Mouse (Mus musculus) hindbrain, embryonic 15.5 days (tissue): Measurements from ENCODE around the gene Aar2. TPM values are rescaled to one million over a fixed set of nuclear protein-coding genes. Genes with fewer than 3 reads are reported as not detected.

Experiments used
- ATAC-seq: fragments of 200-750 bp; cut with Nextera tagmentation; 2 replicates; pipeline ENCODE4 v1.8.0; 2017; ENCODE audit warnings: low read depth, moderate number of reproducible peaks, moderate TSS enrichment; ENCODE audit not compliant: low FRiP score
- H3K27ac ChIP-seq: fragments of 300-500 bp; sonication (generic); replicated peaks from 2 replicates; pipeline ENCODE4 v1.5.1; 2015; ENCODE audit warnings: mild to moderate bottlenecking, inconsistent platforms
- H3K27me3 ChIP-seq: fragments of 300-500 bp; sonication (generic); 2 replicates; pipeline ENCODE4 v1.6.1; 2015; ENCODE audit warnings: control low read depth, inconsistent platforms
- H3K36me3 ChIP-seq: fragments of 300-500 bp; sonication (generic); 2 replicates; pipeline ENCODE4 v1.6.1; 2015; ENCODE audit warnings: control low read depth, inconsistent platforms
- H3K4me1 ChIP-seq: fragments of 300-500 bp; sonication (generic); replicated peaks from 2 replicates; pipeline ENCODE4 v1.6.1; 2015; ENCODE audit warnings: control low read depth, inconsistent platforms
- H3K4me2 ChIP-seq: fragments of 300-500 bp; sonication (generic); 2 replicates; pipeline ENCODE4 v1.6.1; 2015; ENCODE audit warnings: moderate library complexity, mild to moderate bottlenecking, inconsistent platforms
- H3K4me3 ChIP-seq: fragments of 300-500 bp; sonication (generic); 2 replicates; pipeline ENCODE4 v1.5.1; 2015; ENCODE audit warnings: mild to moderate bottlenecking, inconsistent platforms
- H3K9ac ChIP-seq: fragments of 300-500 bp; sonication (generic); 2 replicates; pipeline ENCODE4 v1.6.1; 2015; ENCODE audit warnings: inconsistent platforms
- H3K9me3 ChIP-seq: fragments of 300-500 bp; sonication (generic); 2 replicates; pipeline ENCODE4 v1.6.1; 2016; ENCODE audit warnings: control low read depth, inconsistent platforms
- WGBS: fragments of 180-500 bp; shearing (Covaris S2); methylation state at CpG from one replicate; pipeline ENCODE4 v1.1.7; 2015; 5-methylcytosine and 5-hydroxymethylcytosine counted together
- polyA plus RNA-seq: library from polyadenylated mRNA; unstranded; fragments of >200 nt; fragmentation: Nextera tagmentation; extraction: Ambion mirVana; gene quantifications from 2 replicates; pipeline ENCODE4 v1.2.1, GENCODE M21; 2015

The Aar2 gene
- polyA plus RNA-seq, 1 experiment from 2014 or later: 44.9 TPM

- H3K9me3 ChIP-seq: no peaks in the 10 kb centered on the region
- ATAC-seq: no peak
- WGBS: 36% methylated on average over 3 of the region's 3 CpGs
- peaks cover 36% of the 10 kb centered on the region for H3K36me3 ChIP-seq
- H3K27me3 ChIP-seq: no peaks in the 10 kb centered on the region
- no peak overlapping the region for H3K27ac ChIP-seq
- no peak overlapping the region for H3K9ac ChIP-seq
- no peak overlapping the region for H3K4me2 ChIP-seq
- no peaks in the 10 kb centered on the region for H3K4me1 ChIP-seq
- H3K4me3 ChIP-seq: no peak overlapping the region
Measured at GRCm38 (mm10) chr2:156524078-156524477, 23.3 kb upstream of the Aar2 start.

DNA sequence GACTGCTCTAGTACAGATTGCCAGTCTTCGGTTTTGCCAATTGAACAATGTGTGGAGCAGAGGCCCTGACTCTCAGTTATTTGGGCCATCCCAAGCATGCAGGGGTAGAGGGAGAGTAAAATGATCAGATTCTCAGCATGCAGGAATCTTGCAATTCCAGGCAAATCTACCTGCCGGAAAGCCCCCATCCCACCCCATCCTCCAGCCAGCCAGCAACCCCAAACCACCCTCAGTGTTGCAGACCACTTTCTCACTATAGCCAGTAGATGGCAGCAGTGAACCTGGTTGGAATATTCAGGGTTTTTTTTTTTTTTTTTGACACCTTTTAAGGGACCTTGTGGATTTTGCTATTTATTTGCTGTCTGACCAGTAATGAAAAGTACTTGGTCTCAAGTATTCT, 17.7 kb upstream of the Aar2 start:
- Histone ChIP-seq H3K4me3 (no peak overlapping the region), H3K27me3 (no peaks in the 10 kb centered on the region), H3K9ac (no peak overlapping the region), H3K4me2 (no peak overlapping the region), H3K36me3 (peaks cover 33% of the 10 kb centered on the region), H3K4me1 (no peaks in the 10 kb centered on the region), H3K27ac (no peak overlapping the region), H3K9me3 (no peaks in the 10 kb centered on the region)
- WGBS: 50% methylated on average over 2 of the region's 2 CpGs
- no peak for ATAC-seq

- Histone ChIP-seq H3K9ac (no peak overlapping the region), H3K4me1 (no peaks in the 10 kb centered on the region), H3K27ac (no peak overlapping the region), H3K4me3 (no peak overlapping the region), H3K9me3 (no peaks in the 10 kb centered on the region), H3K4me2 (no peak overlapping the region), H3K27me3 (no peaks in the 10 kb centered on the region), H3K36me3 (peaks cover 23% of the 10 kb centered on the region)
- 86% methylated on average over 2 of the region's 2 CpGs for WGBS
- no peak for ATAC-seq
Measured at GRCm38 (mm10) chr2:156533160-156533559, 14.2 kb upstream of the Aar2 start.

- Histone ChIP-seq H3K4me1 (no peaks in the 10 kb centered on the region), H3K9me3 (no peaks in the 10 kb centered on the region), H3K9ac (no peak overlapping the region), H3K27ac (no peak overlapping the region), H3K36me3 (peaks cover 30% of the 10 kb centered on the region), H3K4me2 (no peak overlapping the region), H3K4me3 (no peak overlapping the region), H3K27me3 (no peaks in the 10 kb centered on the region)
- 92% methylated on average over 7 of the region's 7 CpGs for WGBS
- no peak for ATAC-seq
Measured at GRCm38 (mm10) chr2:156538817-156539555, 8.4 kb upstream of the Aar2 start.

- H3K9ac ChIP-seq: no peak overlapping the region
- no peak for ATAC-seq
- H3K9me3 ChIP-seq: no peaks in the 10 kb centered on the region
- no peak overlapping the region for H3K4me2 ChIP-seq
- no peak overlapping the region for H3K27ac ChIP-seq
- no peaks in the 10 kb centered on the region for H3K4me1 ChIP-seq
- peaks cover 30% of the 10 kb centered on the region for H3K36me3 ChIP-seq
- H3K27me3 ChIP-seq: no peaks in the 10 kb centered on the region
- WGBS: 85% methylated on average over 7 of the region's 7 CpGs
- H3K4me3 ChIP-seq: no peak overlapping the region
Measured at GRCm38 (mm10) chr2:156540991-156541390, 6.4 kb upstream of the Aar2 start.

GRCm38 (mm10) chr2:156542410-156542809, 5.0 kb upstream of the Aar2 start:
- no peak for ATAC-seq
- H3K4me2 ChIP-seq: no peak overlapping the region
- 80% methylated on average over 8 of the region's 8 CpGs for WGBS
- no peak overlapping the region for H3K9ac ChIP-seq
- H3K27ac ChIP-seq: no peak overlapping the region
- H3K9me3 ChIP-seq: no peaks in the 10 kb centered on the region
- H3K36me3 ChIP-seq: peaks cover 27% of the 10 kb centered on the region
- H3K27me3 ChIP-seq: no peaks in the 10 kb centered on the region
- no peak overlapping the region for H3K4me3 ChIP-seq
- peaks cover 5% of the 10 kb centered on the region for H3K4me1 ChIP-seq

DNA sequence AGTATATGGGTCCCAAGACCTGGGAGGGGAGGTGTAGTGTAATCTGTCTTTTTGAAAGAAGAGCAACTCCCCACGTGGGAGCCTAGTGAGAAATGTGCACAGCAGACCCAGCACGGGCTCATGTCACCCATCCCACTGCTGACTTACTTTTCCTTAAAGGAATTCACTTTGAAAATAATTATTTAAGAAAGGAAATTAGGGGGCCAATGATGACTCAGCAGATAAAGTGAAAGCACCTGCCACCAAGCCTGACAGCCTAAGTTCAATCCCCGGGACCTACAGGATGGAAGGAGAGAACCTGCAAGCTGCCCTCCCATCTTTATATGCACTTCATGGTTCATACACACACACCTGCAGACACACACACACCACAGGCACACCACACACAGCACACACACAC, 3.6 kb upstream of the Aar2 start:
- H3K4me2 ChIP-seq: no peak overlapping the region

DNA sequence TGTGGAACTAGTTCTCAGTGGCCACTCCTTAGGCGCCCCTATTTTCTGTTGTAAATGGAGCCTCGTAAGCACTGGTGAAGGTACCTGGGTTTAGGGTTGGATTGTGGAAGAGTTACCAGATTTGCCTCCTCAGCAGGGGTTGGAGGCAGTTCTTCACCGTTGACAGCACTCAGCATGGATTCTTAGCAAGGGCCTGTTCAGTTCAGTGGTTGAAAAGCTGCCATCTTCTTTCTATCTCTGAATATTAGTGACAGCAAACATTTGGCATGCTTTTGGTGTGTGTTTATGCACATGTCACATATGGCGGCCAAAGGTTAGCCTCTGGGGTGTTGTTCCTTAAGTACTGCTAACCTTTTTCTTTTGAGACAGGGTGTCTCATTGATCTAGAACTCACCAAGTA, 5.0 kb downstream of the Aar2 start:
- H3K4me3 ChIP-seq: no peak overlapping the region
- no peak overlapping the region for H3K27ac ChIP-seq
- ATAC-seq: no peak
- H3K36me3 ChIP-seq: peaks cover 29% of the 10 kb centered on the region
- H3K27me3 ChIP-seq: no peaks in the 10 kb centered on the region
- H3K4me2 ChIP-seq: no peak overlapping the region
- peaks cover 18% of the 10 kb centered on the region for H3K4me1 ChIP-seq
- WGBS: 87% methylated on average over 4 of the region's 4 CpGs
- H3K9me3 ChIP-seq: no peaks in the 10 kb centered on the region
- no peak overlapping the region for H3K9ac ChIP-seq

More for the DNA sequence above, 3.6 kb upstream of the Aar2 start:
- no peaks in the 10 kb centered on the region for H3K9me3 ChIP-seq
- no peaks in the 10 kb centered on the region for H3K27me3 ChIP-seq
- no peak overlapping the region for H3K27ac ChIP-seq
- H3K36me3 ChIP-seq: peaks cover 18% of the 10 kb centered on the region
- WGBS: 83% methylated on average over 3 of the region's 3 CpGs
- no peak for ATAC-seq
- H3K4me3 ChIP-seq: no peak overlapping the region
- H3K4me1 ChIP-seq: peaks cover 14% of the 10 kb centered on the region
- no peak overlapping the region for H3K9ac ChIP-seq

DNA sequence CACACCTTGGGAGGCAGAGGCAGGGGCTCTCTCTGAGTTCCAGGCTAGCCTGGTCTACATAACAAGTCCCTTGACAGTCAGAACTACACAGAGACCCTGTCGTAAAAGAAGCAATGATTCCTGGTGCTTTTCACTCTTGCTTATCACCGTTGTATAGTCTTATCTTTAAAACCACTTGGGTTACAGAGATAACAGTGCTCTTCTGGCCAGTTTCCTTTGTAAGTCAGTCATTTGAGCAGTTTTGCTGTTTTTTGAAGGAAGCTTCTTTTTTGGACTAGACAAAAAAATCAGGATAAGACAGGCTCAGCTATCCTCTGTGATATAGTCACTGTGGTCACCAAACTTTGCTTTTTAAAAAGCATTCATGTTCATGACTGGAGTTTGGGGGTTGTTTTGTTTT, 14.4 kb downstream of the Aar2 start:
- Histone ChIP-seq H3K27ac (no peak overlapping the region), H3K4me2 (no peak overlapping the region), H3K9ac (no peak overlapping the region), H3K27me3 (no peaks in the 10 kb centered on the region), H3K4me1 (no peaks in the 10 kb centered on the region), H3K4me3 (no peak overlapping the region), H3K9me3 (no peaks in the 10 kb centered on the region), H3K36me3 (peaks cover 16% of the 10 kb centered on the region)
- no peak for ATAC-seq
- WGBS: 93% methylated on average over 2 of the region's 2 CpGs

DNA sequence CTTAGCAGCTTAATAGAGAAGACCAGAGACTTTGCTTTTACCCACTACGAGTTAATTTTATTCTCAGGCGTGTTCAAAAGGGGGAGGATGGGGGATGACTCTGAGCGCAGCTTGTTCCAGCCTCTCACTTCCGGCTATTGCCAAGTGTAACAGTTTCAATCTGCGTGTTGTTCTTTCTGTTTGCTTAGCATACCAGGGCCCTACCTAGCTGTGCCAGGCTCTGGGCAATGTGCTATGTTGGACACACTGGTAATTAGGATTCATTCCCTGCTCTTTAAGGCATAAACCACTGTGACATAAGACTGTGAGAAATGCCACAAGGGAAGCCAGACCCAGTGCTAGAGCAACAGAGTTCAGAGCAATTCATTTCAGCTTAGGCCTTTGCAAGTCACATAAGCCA, 16.2 kb downstream of the Aar2 start:
- Histone ChIP-seq H3K9me3 (no peaks in the 10 kb centered on the region), H3K4me3 (no peak overlapping the region), H3K9ac (no peak overlapping the region), H3K27ac (no peak overlapping the region), H3K36me3 (peaks cover 24% of the 10 kb centered on the region), H3K4me1 (no peaks in the 10 kb centered on the region), H3K4me2 (no peak overlapping the region), H3K27me3 (no peaks in the 10 kb centered on the region)
- WGBS: 79% methylated on average over 5 of the region's 5 CpGs
- no peak for ATAC-seq

DNA sequence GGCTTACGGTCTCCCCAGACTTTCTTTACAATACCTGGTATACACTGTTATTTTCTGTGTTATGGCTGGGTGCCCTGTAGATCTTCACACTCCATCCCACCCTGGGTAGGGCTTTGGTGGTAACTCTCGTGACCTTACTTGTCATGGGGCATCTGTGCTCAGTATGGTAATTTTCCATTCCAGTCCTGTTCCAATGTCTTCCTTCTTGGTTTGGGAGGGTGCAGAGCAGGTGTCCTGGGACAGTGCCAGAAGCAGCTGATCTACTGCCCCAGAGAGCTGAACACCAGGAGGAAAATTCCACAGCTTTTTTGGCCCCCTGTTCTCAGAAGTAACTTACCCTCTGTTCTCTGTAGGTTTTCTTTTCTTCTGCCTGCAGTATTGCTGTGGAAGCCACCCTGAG, 19.1 kb downstream of the Aar2 start:
- H3K9ac ChIP-seq: no peak overlapping the region
- H3K4me1 ChIP-seq: no peaks in the 10 kb centered on the region
- H3K36me3 ChIP-seq: peaks cover 27% of the 10 kb centered on the region
- ATAC-seq: no peak
- H3K9me3 ChIP-seq: no peaks in the 10 kb centered on the region
- no peaks in the 10 kb centered on the region for H3K27me3 ChIP-seq
- no peak overlapping the region for H3K4me2 ChIP-seq
- 77% methylated on average over 2 of the region's 2 CpGs for WGBS
- no peak overlapping the region for H3K27ac ChIP-seq
- H3K4me3 ChIP-seq: no peak overlapping the region

DNA sequence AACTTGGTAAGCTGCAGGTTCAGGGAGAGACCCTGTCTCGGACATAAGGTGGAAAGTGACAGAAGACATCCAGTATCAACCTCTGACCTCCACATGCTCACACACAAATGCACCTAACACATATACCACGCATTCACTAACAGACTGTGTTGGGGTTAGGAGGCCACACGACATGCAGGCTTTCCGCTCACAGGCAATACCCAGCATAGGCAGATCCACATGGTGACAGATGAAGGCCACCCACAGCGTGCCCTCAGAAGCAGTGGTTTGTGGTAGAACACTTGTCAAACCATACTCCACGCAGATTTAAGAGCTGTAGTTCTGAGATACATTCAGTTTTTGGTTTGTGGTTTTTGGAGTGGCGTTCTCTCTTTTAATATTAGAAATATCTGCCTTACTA, 21.3 kb downstream of the Aar2 start:
- ATAC-seq: no peak
- H3K4me3 ChIP-seq: no peak overlapping the region

GRCm38 (mm10) chr2:156569261-156569660, 21.9 kb downstream of the Aar2 start:
- H3K9me3 ChIP-seq: no peaks in the 10 kb centered on the region
- H3K27me3 ChIP-seq: no peaks in the 10 kb centered on the region
- peaks cover 27% of the 10 kb centered on the region for H3K36me3 ChIP-seq
- no peak overlapping the region for H3K9ac ChIP-seq
- no peaks in the 10 kb centered on the region for H3K4me1 ChIP-seq
- H3K4me2 ChIP-seq: no peak overlapping the region
- 89% methylated on average over 3 of the region's 3 CpGs for WGBS
- no peak overlapping the region for H3K27ac ChIP-seq
- no peak overlapping the region for H3K4me3 ChIP-seq
- no peak for ATAC-seq

More for the DNA sequence above, 21.3 kb downstream of the Aar2 start:
- Histone ChIP-seq H3K4me1 (no peaks in the 10 kb centered on the region), H3K27me3 (no peaks in the 10 kb centered on the region), H3K4me2 (no peak overlapping the region), H3K9ac (no peak overlapping the region), H3K9me3 (no peaks in the 10 kb centered on the region), H3K27ac (no peak overlapping the region), H3K36me3 (peaks cover 27% of the 10 kb centered on the region)
- WGBS: 94% methylated on average over 7 of the region's 7 CpGs
